Mouse (Mus musculus): ENCODE results near the gene Hoxd8. TPM values are rescaled to one million over a fixed set of nuclear protein-coding genes. Genes with fewer than 3 reads are reported as not detected.

Gene Hoxd8
- polyA plus RNA-seq, 1 experiment from 2014 or later, result 0.04 TPM

- Histone ChIP-seq H3K9me3 (replicated peaks; ENCODE audit: control insufficient read depth, low read length) (no peaks in the 10 kb centered on the region), H3K27me3 (ENCODE audit: control insufficient read depth, insufficient read depth, low read depth, low read length) (peaks cover 100% of the 10 kb centered on the region), H3K27ac (ENCODE audit: low read length) (no peak overlapping the region), H3K4me3 (ENCODE audit: low read depth, low read length) (no peak overlapping the region), H3K36me3 (ENCODE audit: control insufficient read depth, insufficient read depth) (no peaks in the 10 kb centered on the region), H3K4me1 (ENCODE audit: control insufficient read depth, low read depth, low read length) (no peaks in the 10 kb centered on the region; the same call in 1 of the 2 replicates), H3K9ac (ENCODE audit: low read depth, low read length) (no peak overlapping the region), H3K4me2 (ENCODE audit: low read depth, low read length) (no peak overlapping the region)
- WGBS (ENCODE audit: insufficient replicate concordance), result under 1% methylated on average over 47 of the region's 47 CpGs
- no peak for ATAC-seq (ENCODE audit: low read depth)
Measured at GRCm38 (mm10) chr2:74749337-74750121, 45.1 kb downstream of the Hoxd8 start.

- no peaks in the 10 kb centered on the region for H3K36me3 ChIP-seq (ENCODE audit: control insufficient read depth, insufficient read depth)
- peaks cover 95% of the 10 kb centered on the region for H3K27me3 ChIP-seq (ENCODE audit: control insufficient read depth, insufficient read depth, low read depth, low read length)
- WGBS (ENCODE audit: insufficient replicate concordance), result 26% methylated on average over 5 of the region's 5 CpGs
- no peak for ATAC-seq (ENCODE audit: low read depth)
- H3K9me3 ChIP-seq (replicated peaks; ENCODE audit: control insufficient read depth, low read length), result no peaks in the 10 kb centered on the region
- H3K4me2 ChIP-seq (ENCODE audit: low read depth, low read length), result no peak overlapping the region
- H3K9ac ChIP-seq (ENCODE audit: low read depth, low read length), result no peak overlapping the region
- no peak overlapping the region for H3K27ac ChIP-seq (ENCODE audit: low read length)
- H3K4me1 ChIP-seq (ENCODE audit: control insufficient read depth, low read depth, low read length), result no peaks in the 10 kb centered on the region; the same call in 1 of the 2 replicates
- H3K4me3 ChIP-seq (ENCODE audit: low read depth, low read length), result no peak overlapping the region
Measured at GRCm38 (mm10) chr2:74750731-74751250, 46.4 kb downstream of the Hoxd8 start.

- WGBS (ENCODE audit: insufficient replicate concordance), result 41% methylated on average over 1 of the region's 1 CpGs
- no peak overlapping the region for H3K4me2 ChIP-seq (ENCODE audit: low read depth, low read length)
- ATAC-seq (ENCODE audit: low read depth), result no peak
- H3K36me3 ChIP-seq (ENCODE audit: control insufficient read depth, insufficient read depth), result no peaks in the 10 kb centered on the region
- no peak overlapping the region for H3K9ac ChIP-seq (ENCODE audit: low read depth, low read length)
- H3K27ac ChIP-seq (ENCODE audit: low read length), result no peak overlapping the region
- no peaks in the 10 kb centered on the region; the same call in 1 of the 2 replicates for H3K4me1 ChIP-seq (ENCODE audit: control insufficient read depth, low read depth, low read length)
- H3K27me3 ChIP-seq (ENCODE audit: control insufficient read depth, insufficient read depth, low read depth, low read length), result peaks cover 90% of the 10 kb centered on the region
- H3K4me3 ChIP-seq (ENCODE audit: low read depth, low read length), result no peak overlapping the region
- no peaks in the 10 kb centered on the region for H3K9me3 ChIP-seq (replicated peaks; ENCODE audit: control insufficient read depth, low read length)
Measured at GRCm38 (mm10) chr2:74751861-74752260, 47.4 kb downstream of the Hoxd8 start.

- Histone ChIP-seq H3K4me2 (ENCODE audit: low read depth, low read length) (peak overlapping the region; percentile 8; the same call in 1 of the 2 replicates), H3K27me3 (ENCODE audit: control insufficient read depth, insufficient read depth, low read depth, low read length) (peaks cover 82% of the 10 kb centered on the region), H3K9me3 (replicated peaks; ENCODE audit: control insufficient read depth, low read length) (no peaks in the 10 kb centered on the region), H3K4me3 (ENCODE audit: low read depth, low read length) (no peak overlapping the region), H3K9ac (ENCODE audit: low read depth, low read length) (no peak overlapping the region), H3K4me1 (ENCODE audit: control insufficient read depth, low read depth, low read length) (no peaks in the 10 kb centered on the region; the same call in 1 of the 2 replicates), H3K27ac (ENCODE audit: low read length) (no peak overlapping the region), H3K36me3 (ENCODE audit: control insufficient read depth, insufficient read depth) (no peaks in the 10 kb centered on the region)
- ATAC-seq (ENCODE audit: low read depth), result no peak
- WGBS (ENCODE audit: insufficient replicate concordance), result 3% methylated on average over 45 of the region's 45 CpGs
Measured at GRCm38 (mm10) chr2:74752431-74753174, 48.2 kb downstream of the Hoxd8 start.

GRCm38 (mm10) chr2:74753175-74753523 lies 48.7 kb downstream of the Hoxd8 start:
- 0 out of 2 replicates have a peak overlapping the region, but pooled peaks have one; percentile 8 for H3K4me2 ChIP-seq (ENCODE audit: low read depth, low read length)
- ATAC-seq (ENCODE audit: low read depth), result no peak

GRCm38 (mm10) chr2:74753711-74754110 lies 49.3 kb downstream of the Hoxd8 start:
- no peak overlapping the region for H3K9ac ChIP-seq (ENCODE audit: low read depth, low read length)
- no peak overlapping the region for H3K4me3 ChIP-seq (ENCODE audit: low read depth, low read length)
- H3K27me3 ChIP-seq (ENCODE audit: control insufficient read depth, insufficient read depth, low read depth, low read length), result peaks cover 76% of the 10 kb centered on the region
- no peaks in the 10 kb centered on the region for H3K36me3 ChIP-seq (ENCODE audit: control insufficient read depth, insufficient read depth)
- H3K9me3 ChIP-seq (replicated peaks; ENCODE audit: control insufficient read depth, low read length), result no peaks in the 10 kb centered on the region
- no peak for ATAC-seq (ENCODE audit: low read depth)
- 11% methylated on average over 5 of the region's 5 CpGs for WGBS (ENCODE audit: insufficient replicate concordance)
- H3K4me1 ChIP-seq (ENCODE audit: control insufficient read depth, low read depth, low read length), result no peaks in the 10 kb centered on the region; the same call in 1 of the 2 replicates
- H3K27ac ChIP-seq (ENCODE audit: low read length), result no peak overlapping the region
- H3K4me2 ChIP-seq (ENCODE audit: low read depth, low read length), result no peak overlapping the region

More at GRCm38 (mm10) chr2:74753175-74753523, 48.7 kb downstream of the Hoxd8 start:
- no peak overlapping the region for H3K27ac ChIP-seq (ENCODE audit: low read length)
- H3K4me3 ChIP-seq (ENCODE audit: low read depth, low read length), result no peak overlapping the region
- H3K36me3 ChIP-seq (ENCODE audit: control insufficient read depth, insufficient read depth), result no peaks in the 10 kb centered on the region
- no peaks in the 10 kb centered on the region; the same call in 1 of the 2 replicates for H3K4me1 ChIP-seq (ENCODE audit: control insufficient read depth, low read depth, low read length)
- WGBS (ENCODE audit: insufficient replicate concordance), result under 1% methylated on average over 25 of the region's 25 CpGs
- H3K9ac ChIP-seq (ENCODE audit: low read depth, low read length), result no peak overlapping the region
- peaks cover 80% of the 10 kb centered on the region for H3K27me3 ChIP-seq (ENCODE audit: control insufficient read depth, insufficient read depth, low read depth, low read length)
- H3K9me3 ChIP-seq (replicated peaks; ENCODE audit: control insufficient read depth, low read length), result no peaks in the 10 kb centered on the region

MicroRNAs within 50 kb of the gene (microRNA counts, 519-probe panel; counts per million panel counts)
- 736 counts per million, percentile 3 among the panel's probes with 10 or more counts for microRNA mmu-miR-10b

Small RNAs within 50 kb of the gene (microRNA-seq; reads per million reads assigned to microRNA genes)
- gene Gm44463, result not detected
- 563 reads per million, percentile 71 among the genes with 10 or more reads in this experiment for gene Mir10b

Other genes starting within 250 kb of the Hoxd8 start
- gene Lnpk, start 125.2 kb upstream of the Hoxd8 start, polyA plus RNA-seq (2015; fragmentation: Nextera tagmentation; extraction: Ambion mirVana), result 14.7 and 18.3 TPM in 2 replicates
- gene Evx2, start 45.1 kb upstream of the Hoxd8 start, polyA plus RNA-seq (2015; fragmentation: Nextera tagmentation; extraction: Ambion mirVana), result not detected in 2 replicates
- not detected in 2 replicates for gene Hoxd13, start 36.3 kb upstream of the Hoxd8 start, polyA plus RNA-seq (2015; fragmentation: Nextera tagmentation; extraction: Ambion mirVana)
- gene Hoxd12, start 29.6 kb upstream of the Hoxd8 start, polyA plus RNA-seq (2015; fragmentation: Nextera tagmentation; extraction: Ambion mirVana), result not detected in 2 replicates
- gene Hoxd11, start 25.1 kb upstream of the Hoxd8 start, polyA plus RNA-seq (2015; fragmentation: Nextera tagmentation; extraction: Ambion mirVana), result not detected in 2 replicates
- not detected in 2 replicates for gene Hoxd10, start 12.7 kb upstream of the Hoxd8 start, polyA plus RNA-seq (2015; fragmentation: Nextera tagmentation; extraction: Ambion mirVana)
- not detected in 2 replicates for gene Hoxd9, start 6.9 kb upstream of the Hoxd8 start, polyA plus RNA-seq (2015; fragmentation: Nextera tagmentation; extraction: Ambion mirVana)
- gene Hoxd3, start 7.3 kb downstream of the Hoxd8 start, polyA plus RNA-seq (2015; fragmentation: Nextera tagmentation; extraction: Ambion mirVana), result 0.09 TPM in 1 of 2 replicates, not detected in the other
- gene Hoxd4, start 7.3 kb downstream of the Hoxd8 start, polyA plus RNA-seq (2015; fragmentation: Nextera tagmentation; extraction: Ambion mirVana), result not detected in 2 replicates
- not detected in 2 replicates for gene Gm28230, start 22.1 kb downstream of the Hoxd8 start, polyA plus RNA-seq (2015; fragmentation: Nextera tagmentation; extraction: Ambion mirVana)
- gene Hoxd1, start 58.4 kb downstream of the Hoxd8 start, polyA plus RNA-seq (2015; fragmentation: Nextera tagmentation; extraction: Ambion mirVana), result not detected in 2 replicates
- 48.3 and 52.5 TPM in 2 replicates for gene Mtx2, start 121.2 kb downstream of the Hoxd8 start, polyA plus RNA-seq (2015; fragmentation: Nextera tagmentation; extraction: Ambion mirVana)

Measured in liver, embryonic 16.5 days (tissue).